Mouse (Mus musculus): ENCODE results near the gene Arsb. TPM values are rescaled to one million over a fixed set of nuclear protein-coding genes. Genes with fewer than 3 reads are reported as not detected.

Arsb gene
- 7.6 and 7.8 TPM in 2 replicates for polyA plus RNA-seq (2012; rRNA removed)

DNA sequence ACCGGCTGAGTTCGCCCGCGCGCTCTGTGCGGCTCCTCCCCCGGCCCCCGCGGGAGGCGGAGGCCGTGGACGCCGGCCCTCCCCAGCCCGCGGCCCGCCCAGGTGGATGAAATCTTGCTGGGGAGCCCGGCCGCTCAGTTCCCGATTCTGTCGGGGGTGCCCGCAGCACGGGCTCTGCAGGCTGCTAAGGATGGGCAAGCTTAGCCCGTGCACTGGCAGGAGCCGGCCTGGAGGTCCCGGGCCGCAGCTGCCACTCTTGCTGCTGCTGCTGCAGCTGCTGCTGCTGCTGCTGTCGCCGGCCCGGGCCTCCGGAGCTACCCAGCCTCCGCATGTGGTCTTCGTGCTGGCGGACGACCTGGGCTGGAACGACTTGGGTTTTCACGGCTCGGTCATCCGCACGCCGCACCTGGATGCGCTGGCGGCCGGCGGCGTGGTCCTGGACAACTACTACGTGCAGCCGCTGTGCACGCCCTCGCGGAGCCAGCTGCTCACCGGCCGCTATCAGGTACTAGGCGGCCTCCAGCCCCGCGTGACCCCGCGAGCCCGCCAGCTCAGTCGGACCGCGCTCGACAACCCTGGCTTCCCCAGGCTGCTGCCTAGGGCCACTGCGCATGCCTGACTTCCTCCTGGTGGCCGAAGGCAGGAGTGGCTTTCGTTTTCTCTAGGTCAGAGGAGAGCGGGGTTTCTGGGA lies at the start of gene Arsb:
Gene Arsb, plus strand, starts transcription at position 43 of the 691 bp plus-strand sequence.

Other genes starting within 250 kb of the Arsb start
- gene Bhmt, start 133.7 kb upstream of the Arsb start, polyA plus RNA-seq (2012; rRNA removed), result not detected in 2 replicates
- gene Bhmt2, start 97.3 kb upstream of the Arsb start, polyA plus RNA-seq (2012; rRNA removed), result not detected in 2 replicates
- gene Dmgdh, start 97.2 kb upstream of the Arsb start, polyA plus RNA-seq (2012; rRNA removed), result not detected in 2 replicates

Measured in stomach, adult 2 months (tissue).